Mouse (Mus musculus) granulocyte monocyte progenitor cell, adult 5-6 weeks (primary cell): Measurements from ENCODE around the gene Ptprn. TPM values are rescaled to one million over a fixed set of nuclear protein-coding genes. Genes with fewer than 3 reads are reported as not detected.

Experiments
- ATAC-seq: replicated peaks from 2 replicates; pipeline ENCODE4 v1.8.0; 2016; ENCODE audit warnings: mild to moderate bottlenecking, moderate TSS enrichment, inconsistent platforms; ENCODE audit not compliant: poor library complexity, severe bottlenecking
- total RNA-seq, 2 experiments: library from RNA; stranded (forward) in 1 of 2; stranded (reverse) in 1 of 2; fragments of 200-712, 200-1000 nt in 1 of 2; fragments of >200 nt in 1 of 2; fragmentation: Nextera tagmentation in 1 of 2; gene quantifications; 2 replicates each; pipeline ENCODE4 v1.2.3; 2014 to 2017

Ptprn gene
- total RNA-seq, 2 experiments from 2014 or later: not detected

- no peak for ATAC-seq
These were observed 63.1 kb downstream of the Ptprn start for GRCm38 (mm10) chr1:75201236-75201635.

Other genes with a start within 250 kb of the Ptprn start
- 5.2 and 10.1 TPM in 2 replicates for gene Nhej1, start 139.3 kb downstream of the Ptprn start, total RNA-seq (2014; fragmentation: Nextera tagmentation)
- 5.6 and 13.4 TPM in 2 replicates for gene Nhej1, start 139.3 kb downstream of the Ptprn start, total RNA-seq (2017)
- gene Slc23a3, start 130.6 kb downstream of the Ptprn start, total RNA-seq (2014; fragmentation: Nextera tagmentation): 1.4 TPM in 1 of 2 replicates, not detected in the other
- not detected in 2 replicates for gene Slc23a3, start 130.6 kb downstream of the Ptprn start, total RNA-seq (2017)
- gene Cnppd1, start 121.8 kb downstream of the Ptprn start, total RNA-seq (2014; fragmentation: Nextera tagmentation): 31.3 and 33.9 TPM in 2 replicates
- gene Cnppd1, start 121.8 kb downstream of the Ptprn start, total RNA-seq (2017): 33.0 and 36.4 TPM in 2 replicates
- 38.3 and 68.0 TPM in 2 replicates for gene Retreg2, start 121.7 kb downstream of the Ptprn start, total RNA-seq (2014; fragmentation: Nextera tagmentation)
- 35.5 and 52.0 TPM in 2 replicates for gene Retreg2, start 121.7 kb downstream of the Ptprn start, total RNA-seq (2017)
- 18.4 and 19.0 TPM in 2 replicates for gene Zfand2b, start 95.9 kb downstream of the Ptprn start, total RNA-seq (2014; fragmentation: Nextera tagmentation)
- 9.5 and 18.2 TPM in 2 replicates for gene Zfand2b, start 95.9 kb downstream of the Ptprn start, total RNA-seq (2017)
- gene Abcb6, start 84.1 kb downstream of the Ptprn start, total RNA-seq (2014; fragmentation: Nextera tagmentation): 8.9 and 10.1 TPM in 2 replicates
- 7.5 and 8.4 TPM in 2 replicates for gene Abcb6, start 84.1 kb downstream of the Ptprn start, total RNA-seq (2017)
- 11.3 and 11.6 TPM in 2 replicates for gene Ankzf1, start 72.4 kb downstream of the Ptprn start, total RNA-seq (2014; fragmentation: Nextera tagmentation)
- gene Ankzf1, start 72.4 kb downstream of the Ptprn start, total RNA-seq (2017): 20.0 and 20.9 TPM in 2 replicates
- gene Atg9a, start 72.3 kb downstream of the Ptprn start, total RNA-seq (2014; fragmentation: Nextera tagmentation): 21.5 and 25.7 TPM in 2 replicates
- 5.1 and 13.4 TPM in 2 replicates for gene Atg9a, start 72.3 kb downstream of the Ptprn start, total RNA-seq (2017)
- gene Glb1l, start 53.7 kb downstream of the Ptprn start, total RNA-seq (2014; fragmentation: Nextera tagmentation): 37.1 and 57.6 TPM in 2 replicates
- 13.0 and 15.0 TPM in 2 replicates for gene Glb1l, start 53.7 kb downstream of the Ptprn start, total RNA-seq (2017)
- gene Stk16, start 53.7 kb downstream of the Ptprn start, total RNA-seq (2014; fragmentation: Nextera tagmentation): 212 and 224 TPM in 2 replicates
- gene Stk16, start 53.7 kb downstream of the Ptprn start, total RNA-seq (2017): 152 and 160 TPM in 2 replicates
- gene Tuba4a, start 44.6 kb downstream of the Ptprn start, total RNA-seq (2014; fragmentation: Nextera tagmentation): 541 and 690 TPM in 2 replicates
- gene Tuba4a, start 44.6 kb downstream of the Ptprn start, total RNA-seq (2017): 491 and 534 TPM in 2 replicates
- not detected in 2 replicates for gene A630095N17Rik, start 32.4 kb downstream of the Ptprn start, total RNA-seq (2014; fragmentation: Nextera tagmentation)
- gene A630095N17Rik, start 32.4 kb downstream of the Ptprn start, total RNA-seq (2017): 2.7 TPM in 1 of 2 replicates, not detected in the other
- gene Dnajb2, start 28.1 kb downstream of the Ptprn start, total RNA-seq (2014; fragmentation: Nextera tagmentation): 0.66 and 4.1 TPM in 2 replicates
- gene Dnajb2, start 28.1 kb downstream of the Ptprn start, total RNA-seq (2017): 1.5 and 1.6 TPM in 2 replicates
- gene Resp18, start 13.9 kb upstream of the Ptprn start, total RNA-seq (2014; fragmentation: Nextera tagmentation): not detected in 2 replicates
- gene Resp18, start 13.9 kb upstream of the Ptprn start, total RNA-seq (2017): not detected in 2 replicates
- 35.6 and 44.7 TPM in 2 replicates for gene Dnpep, start 53.5 kb upstream of the Ptprn start, total RNA-seq (2014; fragmentation: Nextera tagmentation)
- 26.6 and 47.7 TPM in 2 replicates for gene Dnpep, start 53.5 kb upstream of the Ptprn start, total RNA-seq (2017)
- gene Des, start 95.8 kb upstream of the Ptprn start, total RNA-seq (2014; fragmentation: Nextera tagmentation): not detected in 2 replicates
- not detected in 2 replicates for gene Des, start 95.8 kb upstream of the Ptprn start, total RNA-seq (2017)
- not detected in 2 replicates for gene Speg, start 110.8 kb upstream of the Ptprn start, total RNA-seq (2014; fragmentation: Nextera tagmentation)
- 0.05 TPM in 1 of 2 replicates, not detected in the other for gene Speg, start 110.8 kb upstream of the Ptprn start, total RNA-seq (2017)
- 118 and 133 TPM in 2 replicates for gene Gmppa, start 171.4 kb upstream of the Ptprn start, total RNA-seq (2014; fragmentation: Nextera tagmentation)
- gene Gmppa, start 171.4 kb upstream of the Ptprn start, total RNA-seq (2017): 85.1 and 88.3 TPM in 2 replicates
- gene Asic4, start 185.9 kb upstream of the Ptprn start, total RNA-seq (2014; fragmentation: Nextera tagmentation): not detected in 2 replicates
- not detected in 2 replicates for gene Asic4, start 185.9 kb upstream of the Ptprn start, total RNA-seq (2017)
- gene Chpf, start 214.8 kb upstream of the Ptprn start, total RNA-seq (2014; fragmentation: Nextera tagmentation): 2.5 TPM in 1 of 2 replicates, not detected in the other
- 0.62 and 1.0 TPM in 2 replicates for gene Chpf, start 214.8 kb upstream of the Ptprn start, total RNA-seq (2017)
- gene Tmem198, start 215.0 kb upstream of the Ptprn start, total RNA-seq (2014; fragmentation: Nextera tagmentation): not detected in 2 replicates
- gene Tmem198, start 215.0 kb upstream of the Ptprn start, total RNA-seq (2017): not detected in 2 replicates
- not detected in 2 replicates for gene Obsl1, start 241.9 kb upstream of the Ptprn start, total RNA-seq (2014; fragmentation: Nextera tagmentation)
- gene Obsl1, start 241.9 kb upstream of the Ptprn start, total RNA-seq (2017): not detected in 2 replicates
- gene Inha, start 242.6 kb upstream of the Ptprn start, total RNA-seq (2014; fragmentation: Nextera tagmentation): not detected in 2 replicates
- gene Inha, start 242.6 kb upstream of the Ptprn start, total RNA-seq (2017): not detected in 2 replicates